Mouse (Mus musculus): ENCODE data around the gene Parp8.

DNA sequence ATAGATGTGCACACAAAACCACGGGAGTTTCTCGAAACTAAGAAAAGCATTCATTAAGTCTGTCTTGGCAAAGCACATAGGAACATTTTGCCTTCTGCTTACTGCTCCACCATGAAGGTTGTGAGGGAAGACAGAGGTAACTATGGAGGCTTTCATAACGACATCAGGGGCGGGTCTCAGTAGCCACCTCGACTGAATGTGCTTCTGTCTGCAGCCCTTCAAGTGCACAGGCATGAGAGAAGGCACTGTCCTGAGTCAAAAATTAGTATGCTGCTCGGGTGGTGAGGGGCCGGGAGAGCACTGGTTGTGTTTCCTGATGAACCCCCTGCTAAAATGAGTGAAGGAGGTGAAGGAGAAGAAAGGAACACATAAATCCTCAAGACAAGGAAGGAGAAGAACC lies 51.8 kb downstream of the Parp8 start:
- TF ChIP-seq POLR2A (IDR thresholded peaks at IDR 0.05; ENCODE audit: borderline replicate concordance, low read depth, low read length) = no peak
- TF ChIP-seq CTCF (IDR thresholded peaks at IDR 0.05; ENCODE audit: low read depth, low read length) = no peak
